ENCODE assay signal across 8 mouse cellular contexts in the genomic region with DNA sequence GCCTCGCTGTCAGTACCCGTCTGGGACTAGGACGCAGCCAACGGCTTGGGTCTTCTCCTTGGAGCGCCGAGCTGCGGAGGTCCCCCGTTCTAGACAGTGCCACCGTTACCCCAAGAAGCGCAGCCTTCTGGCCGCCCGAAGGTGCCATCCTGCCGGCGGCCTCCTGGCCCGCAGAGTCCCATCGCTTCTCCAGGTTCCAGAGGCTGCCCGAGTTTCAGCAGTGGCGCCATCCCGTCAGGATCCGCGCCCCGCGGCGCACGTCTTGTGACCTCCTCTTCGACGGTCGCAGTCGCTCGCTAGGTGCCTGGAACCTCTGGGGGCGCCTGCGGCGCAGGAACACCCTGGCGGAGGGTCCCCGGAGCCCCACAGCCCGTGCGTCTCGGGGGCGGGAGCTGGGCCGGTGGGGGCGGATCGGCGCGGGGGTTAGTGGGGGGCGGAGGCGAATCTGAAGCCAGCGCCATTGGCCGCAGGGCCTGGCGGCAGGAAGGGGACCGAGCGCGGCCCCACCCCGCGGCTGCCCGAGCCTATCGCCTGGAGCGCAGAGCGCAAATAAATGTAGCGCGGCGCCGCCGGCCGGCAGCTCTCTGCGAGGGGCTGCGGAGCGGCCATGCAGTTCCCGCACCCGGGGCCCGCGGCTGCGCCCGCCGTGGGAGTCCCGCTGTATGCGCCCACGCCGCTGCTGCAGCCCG. TPM values are rescaled to one million over a fixed set of nuclear protein-coding genes. Genes with fewer than 3 reads are reported as not detected.
DNase-seq lines count a peak whose midpoint lies in the region; ATAC-seq lines count a peak whose summit lies in the region.

A gene (plus strand): TSS at position 548 of the 689 bp plus-strand sequence.

- peak within 1 kb of the TSS; percentile 12; the same call in 1 of the 2 replicates for H3K27ac ChIP-seq in forebrain, embryonic 15.5 days (replicated peaks)

- peaks cover 16% of the 10 kb centered on the region for H3K4me1 ChIP-seq in forebrain, embryonic 15.5 days

- peak; percentile 62 for ATAC-seq in forebrain, embryonic 15.5 days (replicated peaks)
- ATAC-seq in hematopoietic stem cell, adult 5-6 weeks (replicated peaks in 1 of 2; ENCODE audit: insufficient read depth in 1 of 2, low FRiP score in 2 of 2, low TSS enrichment in 1 of 2, low read depth in 1 of 2, poor library complexity in 2 of 2, severe bottlenecking in 2 of 2), result peak; percentile 38 to 46

- DNase-seq in CD4-positive, CD25-positive, alpha-beta regulatory T cell, adult 2 months (ENCODE audit: low read depth, low spot score), result peak; percentile 43
- DNase-seq in adrenal gland, postnatal 36 days, result peak; percentile 94 to 96
- DNase-seq in layer of hippocampus, postnatal 10 days (ENCODE audit: low spot score in 2 of 2), result peak; percentile 34 to 53
- peak; percentile 87 for DNase-seq in lung, postnatal 25 days (ENCODE audit: low spot score)
- DNase-seq in ovary, postnatal 14 days (ENCODE audit: low spot score), result peak; percentile 42
- peak; percentile 37 for DNase-seq in thymus, postnatal 0 days (ENCODE audit: low spot score)

- peaks cover 88% of the 10 kb centered on the region for H3K27me3 ChIP-seq in forebrain, embryonic 15.5 days

- H3K9ac ChIP-seq in forebrain, embryonic 15.5 days (replicated peaks), result no peak within 1 kb of the TSS

- peak within 1 kb of the TSS; percentile 41 for H3K4me3 ChIP-seq in forebrain, embryonic 15.5 days

- H3K9me3 ChIP-seq in forebrain, embryonic 15.5 days, result no peaks in the 10 kb centered on the region

- WGBS in forebrain, embryonic 15.5 days, result under 1% methylated on average over 78 of the region's 79 CpGs

- peak within 1 kb of the TSS; percentile 48 for H3K4me2 ChIP-seq in forebrain, embryonic 15.5 days (replicated peaks)

- no peaks in the 10 kb centered on the region for H3K36me3 ChIP-seq in forebrain, embryonic 15.5 days

RNA-seq across cellular contexts. Expression of the gene that starts here (rescaled TPM):
- 10 to 100 TPM; 42.6 to 70.0 TPM for total RNA-seq in adrenal gland, postnatal 36 days (2021)
- polyA plus RNA-seq in forebrain, embryonic 15.5 days (2015; fragmentation: Nextera tagmentation; extraction: Ambion mirVana), result 3.7 and 4.1 TPM in 2 replicates
- 61.1 and 65.7 TPM in 2 replicates for total RNA-seq in hematopoietic stem cell, adult 5-6 weeks (2017)
- total RNA-seq in layer of hippocampus, postnatal 10 days (2021), result 1 to 10 TPM; 2.3 to 3.5 TPM
- polyA plus RNA-seq in thymus, postnatal 0 days (2015; fragmentation: Nextera tagmentation; extraction: Ambion mirVana), result 3.6 and 6.6 TPM in 2 replicates

Comparison
In these comparisons a context has a peak if more than half of its experiments do, and no peak if none do; other contexts are left out.
1. Peak in every context shown above with its lines: DNase-seq, ATAC-seq, H3K4me3 ChIP-seq and H3K27ac ChIP-seq.
2. RNA of the gene that starts here (total RNA-seq): 42.6 to 70.0 TPM in adrenal gland, postnatal 36 days and 61.1 to 65.7 TPM in hematopoietic stem cell, adult 5-6 weeks; 2.3 to 3.5 TPM in layer of hippocampus, postnatal 10 days; every median in the first group is over 4 times any median in the second.
3. DNase-seq: peak in every context shown above with its lines; median percentile 95 in adrenal gland, postnatal 36 days; 87 in lung, postnatal 25 days; 44 in layer of hippocampus, postnatal 10 days; 43 in CD4-positive, CD25-positive, alpha-beta regulatory T cell, adult 2 months; 42 in ovary, postnatal 14 days; 37 in thymus, postnatal 0 days.